Mouse (Mus musculus) cerebellum, adult 2 months (tissue): ENCODE data around the gene Dyrk3. TPM values are rescaled to one million over a fixed set of nuclear protein-coding genes. Genes with fewer than 3 reads are reported as not detected.

Source experiments
- DNase-seq, 2 experiments: peaks; one replicate each; pipeline ENCODE4 v3.0.0; 2021
- H3K27ac ChIP-seq: fragments of 200-500 bp; 2 replicates; pipeline ENCODE4 v1.5.1; 2012; ENCODE audit warnings: low read length, control low read depth, inconsistent platforms; ENCODE audit not compliant: insufficient read depth
- H3K27me3 ChIP-seq: fragments of 200-500 bp; 2 replicates; pipeline ENCODE4 v1.6.1; 2012; ENCODE audit warnings: inconsistent platforms, mild to moderate bottlenecking, low read length, moderate library complexity; ENCODE audit not compliant: control insufficient read depth, insufficient read depth
- H3K4me1 ChIP-seq: fragments of 200-500 bp; 2 replicates; pipeline ENCODE4 v1.6.1; 2011; ENCODE audit warnings: low read length; ENCODE audit not compliant: control insufficient read depth, insufficient read depth
- H3K4me3 ChIP-seq: fragments of 200-500 bp; replicated peaks from 2 replicates; pipeline ENCODE3; 2011; ENCODE audit warnings: mild to moderate bottlenecking, low read depth, low read length, control low read depth; ENCODE audit not compliant: insufficient read depth
- CTCF ChIP-seq: fragments of 200-500 bp; IDR thresholded peaks from 2 replicates; pipeline ENCODE4 v1.5.1; 2011; ENCODE audit warnings: low read depth, mild to moderate bottlenecking, control low read depth, low read length, moderate library complexity, borderline replicate concordance; ENCODE audit not compliant: insufficient read depth
- POLR2A ChIP-seq: fragments of 200-500 bp; IDR thresholded peaks from 2 replicates; pipeline ENCODE4 v1.6.1; 2011; ENCODE audit warnings: low read length, control low read depth, borderline replicate concordance; ENCODE audit not compliant: insufficient read depth
- WGBS: fragments of 180-500 bp; shearing (Covaris S2); methylation state at CpG from one replicate; pipeline ENCODE4 v1.1.7; 2018; 5-methylcytosine and 5-hydroxymethylcytosine counted together
- polyA plus RNA-seq: library from polyadenylated mRNA; depleted of rRNA; stranded (reverse); fragments of >200 nt; gene quantifications from 2 replicates; pipeline ENCODE4 v1.2.3, GENCODE M21; 2012; rRNA removed

The Dyrk3 gene
- 2.9 and 4.1 TPM in 2 replicates for polyA plus RNA-seq

DNA sequence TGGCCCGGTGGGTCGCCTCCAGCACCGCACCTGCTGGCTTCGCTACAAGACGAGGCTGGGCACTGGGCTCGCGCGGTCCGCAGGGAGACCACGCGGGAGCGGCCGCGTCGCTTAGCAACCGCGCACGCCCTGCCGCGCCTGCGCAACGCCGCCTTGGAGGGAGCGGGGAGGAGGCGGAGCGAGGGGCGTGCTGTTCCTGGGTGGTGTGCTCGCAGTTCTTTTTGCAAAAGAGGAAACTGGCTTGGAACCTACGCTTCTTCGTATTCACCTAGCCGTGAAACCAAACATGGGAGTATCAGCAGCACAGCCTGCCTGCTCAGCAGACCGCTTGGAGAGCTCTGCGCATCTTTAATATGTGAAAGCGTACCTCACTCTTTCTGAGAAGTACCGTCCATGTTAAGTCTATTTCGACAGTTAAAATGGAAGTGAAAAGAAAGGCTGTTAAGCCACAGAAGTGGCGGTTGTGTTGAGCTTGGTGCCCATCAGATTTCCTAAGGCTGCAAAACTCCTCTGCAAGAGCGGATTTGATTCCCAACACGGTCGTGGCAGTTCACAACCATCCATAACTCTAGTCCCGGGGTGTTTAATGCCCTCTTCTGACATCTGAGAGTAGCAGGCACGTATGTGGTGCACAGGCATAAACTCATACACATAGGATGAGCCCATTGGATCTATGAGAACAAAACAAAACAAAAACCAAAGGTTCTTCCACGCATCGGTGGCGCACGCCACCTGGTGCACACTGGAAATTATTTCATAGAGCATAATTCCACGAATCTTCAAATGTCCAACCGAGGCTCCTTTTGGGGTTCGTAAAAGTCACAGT, at the start of gene Dyrk3:
Gene Dyrk3 (minus strand): TSS at position 150 of the 826 bp plus-strand sequence.
- TF ChIP-seq POLR2A (peak; percentile 56; the same call in 1 of the 2 replicates), CTCF (peak; percentile 47; the same call in 1 of the 2 replicates)
- DNase-seq, result peak; percentile 87 to 89
- WGBS, result 1% methylated on average over 49 of the region's 49 CpGs
- Histone ChIP-seq H3K4me1 (no peaks in the 10 kb centered on the region), H3K4me3 (peak within 1 kb of the TSS; percentile 96), H3K27me3 (no peaks in the 10 kb centered on the region), H3K27ac (no peak within 1 kb of the TSS)

DNA sequence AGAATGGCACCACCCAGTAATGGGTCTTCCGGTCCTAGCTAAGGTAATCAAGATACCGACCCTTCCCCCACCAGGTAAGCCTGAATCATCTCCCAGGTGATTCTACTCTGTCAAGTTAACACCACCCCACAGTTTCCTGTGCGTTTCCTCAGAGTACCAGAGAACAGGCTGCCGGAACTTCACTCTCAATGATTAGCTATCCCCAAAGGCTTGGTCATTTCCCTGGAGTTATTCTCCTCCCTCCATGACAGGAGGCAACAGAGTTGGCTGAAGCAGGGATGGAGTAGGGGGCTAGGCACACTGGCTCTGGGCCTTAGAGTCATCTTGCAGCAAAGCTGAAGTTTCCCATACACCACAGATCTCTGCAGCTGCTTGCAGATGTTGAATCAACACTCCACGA, 49.7 kb upstream of the Dyrk3 start:
- 92% methylated on average over 5 of the region's 5 CpGs for WGBS
- H3K4me3 ChIP-seq, result no peak overlapping the region
- H3K4me1 ChIP-seq, result peaks cover 6% of the 10 kb centered on the region; the same call in 1 of the 2 replicates
- DNase-seq, result no peak
- H3K27me3 ChIP-seq, result no peaks in the 10 kb centered on the region
- no peak for TF ChIP-seq POLR2A
- no peak for TF ChIP-seq CTCF
- no peak overlapping the region for H3K27ac ChIP-seq

DNA sequence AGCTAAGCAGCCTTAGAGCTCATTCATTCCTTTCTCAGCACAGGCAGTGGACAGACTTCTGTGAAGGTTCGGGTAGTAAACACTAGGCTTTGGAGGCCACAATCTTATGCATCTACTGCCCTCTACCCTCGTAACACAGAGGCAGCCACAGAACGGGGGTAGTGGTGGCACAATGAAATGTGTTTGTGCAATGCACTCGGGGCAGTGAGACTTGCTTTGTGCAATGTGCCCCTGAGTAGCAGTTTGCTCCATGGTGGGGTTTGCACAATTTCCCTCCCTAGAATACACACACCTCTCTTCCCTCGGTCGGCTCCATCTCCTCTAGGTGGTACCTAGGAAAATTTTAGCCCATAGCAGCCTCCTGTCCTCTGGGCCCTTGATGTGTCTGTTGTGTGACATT, 48.9 kb upstream of the Dyrk3 start:
- DNase-seq, result no peak
- WGBS, result 89% methylated on average over 6 of the region's 6 CpGs
- Histone ChIP-seq H3K4me3 (no peak overlapping the region), H3K27ac (no peak overlapping the region), H3K4me1 (peaks cover 6% of the 10 kb centered on the region; the same call in 1 of the 2 replicates), H3K27me3 (no peaks in the 10 kb centered on the region)
- TF ChIP-seq CTCF (no peak), POLR2A (no peak)

DNA sequence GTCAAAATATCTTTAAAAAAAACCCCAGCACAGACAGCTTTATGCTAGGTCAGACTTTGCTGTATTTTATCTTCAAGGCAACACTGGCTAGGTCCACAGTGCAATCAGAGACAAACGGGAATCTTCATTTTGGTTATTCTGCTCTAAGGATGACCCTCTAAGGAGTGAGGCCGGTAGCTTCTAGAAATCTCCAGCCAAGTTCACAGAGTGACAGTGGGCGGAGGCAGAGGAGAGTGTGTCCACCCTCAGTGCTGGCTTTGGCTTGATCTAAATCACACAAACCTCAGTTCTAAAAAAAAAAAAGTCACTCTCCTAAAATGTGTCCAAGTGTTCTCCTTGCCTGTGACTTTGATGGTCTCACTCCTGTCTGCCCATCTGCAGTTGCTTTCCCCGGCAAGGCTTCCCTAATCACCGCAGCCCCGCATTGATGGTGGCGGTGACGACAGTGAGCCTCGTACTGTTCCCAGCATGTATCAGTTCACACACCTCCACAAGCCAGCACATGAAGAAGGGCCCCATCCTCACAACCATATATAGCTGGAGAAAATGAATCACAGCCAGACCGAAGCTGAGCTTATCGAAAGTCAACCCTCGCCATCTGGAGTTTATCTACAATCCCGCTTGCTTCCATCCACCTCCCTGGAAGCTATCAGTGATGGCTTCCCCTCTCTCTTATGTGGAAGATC, 47.8 kb upstream of the Dyrk3 start:
- no peaks in the 10 kb centered on the region for H3K27me3 ChIP-seq
- no peak for DNase-seq
- H3K4me1 ChIP-seq, result peaks cover 6% of the 10 kb centered on the region; the same call in 1 of the 2 replicates
- TF ChIP-seq POLR2A (no peak), CTCF (no peak)
- WGBS, result 75% methylated on average over 13 of the region's 13 CpGs
- H3K4me3 ChIP-seq, result no peak overlapping the region
- H3K27ac ChIP-seq, result no peak overlapping the region

GRCm38 (mm10) chr1:131184956-131185660, 47.0 kb upstream of the Dyrk3 start:
- Histone ChIP-seq H3K4me3 (no peak overlapping the region), H3K4me1 (peaks cover 6% of the 10 kb centered on the region; the same call in 1 of the 2 replicates), H3K27ac (no peak overlapping the region), H3K27me3 (no peaks in the 10 kb centered on the region)
- no peak for TF ChIP-seq CTCF
- TF ChIP-seq POLR2A, result no peak
- 85% methylated on average over 8 of the region's 8 CpGs for WGBS
- no peak for DNase-seq

GRCm38 (mm10) chr1:131184253-131184955, 46.3 kb upstream of the Dyrk3 start:
- Histone ChIP-seq H3K27me3 (no peaks in the 10 kb centered on the region), H3K27ac (no peak overlapping the region), H3K4me1 (peaks cover 6% of the 10 kb centered on the region; the same call in 1 of the 2 replicates), H3K4me3 (no peak overlapping the region)
- DNase-seq, result peak in 1 of 2 experiments; percentile 60
- WGBS, result 55% methylated on average over 9 of the region's 9 CpGs
- TF ChIP-seq CTCF, result no peak
- no peak for TF ChIP-seq POLR2A

GRCm38 (mm10) chr1:131183201-131183600, 45.1 kb upstream of the Dyrk3 start:
- WGBS, result 80% methylated on average over 7 of the region's 7 CpGs
- no peak for DNase-seq
- TF ChIP-seq POLR2A (no peak), CTCF (no peak)
- H3K4me3 ChIP-seq, result no peak overlapping the region
- no peaks in the 10 kb centered on the region for H3K27me3 ChIP-seq
- H3K4me1 ChIP-seq, result peaks cover 6% of the 10 kb centered on the region; the same call in 1 of the 2 replicates
- H3K27ac ChIP-seq, result no peak overlapping the region
